Mouse (Mus musculus) midbrain, embryonic 11.5 days (tissue): ENCODE results near the gene Cdh13. TPM values are rescaled to one million over a fixed set of nuclear protein-coding genes. Genes with fewer than 3 reads are reported as not detected.
A peak's percentile ranks its signal among the peaks of the same experiment; 100 is the strongest.
"Not testable (repeated sequence)": the region's sequence is repeated elsewhere in the genome, so short reads cannot be mapped to it uniquely, and the experiment has no call there.

Source experiments
- ATAC-seq: fragments of 200-750 bp; cut with Nextera tagmentation; 2 replicates; pipeline ENCODE4 v1.8.0; 2017; ENCODE audit warnings: moderate TSS enrichment, moderate library complexity; ENCODE audit not compliant: low FRiP score
- DNase-seq: peaks from one replicate; pipeline ENCODE4 v3.0.0; 2015; ENCODE audit warnings: low spot score; ENCODE audit errors: missing footprints
- H3K27ac ChIP-seq: fragments of 300-500 bp; sonication (generic); 2 replicates; pipeline ENCODE4 v1.5.1; 2014; ENCODE audit warnings: low read depth, low read length
- H3K27me3 ChIP-seq: fragments of 300-500 bp; sonication (generic); 2 replicates; pipeline ENCODE4 v1.6.1; 2014; ENCODE audit warnings: mild to moderate bottlenecking, low read length, moderate library complexity, mixed read lengths; ENCODE audit not compliant: control insufficient read depth, insufficient read depth
- H3K36me3 ChIP-seq: fragments of 300-500 bp; sonication (generic); 2 replicates; pipeline ENCODE4 v1.6.1; 2014; ENCODE audit warnings: mild to moderate bottlenecking, low read length, moderate library complexity, mixed read lengths; ENCODE audit not compliant: control insufficient read depth, insufficient read depth
- H3K4me1 ChIP-seq: fragments of 300-500 bp; sonication (generic); 2 replicates; pipeline ENCODE4 v1.6.1; 2014; ENCODE audit warnings: low read length; ENCODE audit not compliant: control insufficient read depth, insufficient read depth
- H3K4me2 ChIP-seq: fragments of 300-500 bp; sonication (generic); 2 replicates; pipeline ENCODE4 v1.6.1; 2014; ENCODE audit warnings: mild to moderate bottlenecking, moderate library complexity
- H3K4me3 ChIP-seq: fragments of 300-500 bp; sonication (generic); 2 replicates; pipeline ENCODE4 v1.5.1; 2014; ENCODE audit warnings: low read depth, low read length
- H3K9ac ChIP-seq: fragments of 300-500 bp; sonication (generic); 2 replicates; pipeline ENCODE4 v1.6.1; 2014; ENCODE audit warnings: low read length
- H3K9me3 ChIP-seq: fragments of 300-500 bp; sonication (generic); 2 replicates; pipeline ENCODE4 v1.6.1; 2016; ENCODE audit warnings: low read length; ENCODE audit not compliant: control insufficient read depth
- WGBS: fragments of 180-500 bp; shearing (Covaris S2); extraction: QIAGEN DNeasy Blood & Tissue Kit; methylation state at CpG from one replicate; pipeline ENCODE4 v1.1.7; 2014; 5-methylcytosine and 5-hydroxymethylcytosine counted together
- polyA plus RNA-seq: library from polyadenylated mRNA; unstranded; fragments of >200 nt; fragmentation: Nextera tagmentation; extraction: Ambion mirVana; gene quantifications from 2 replicates; pipeline ENCODE4 v1.2.1, GENCODE M21; 2014

Cdh13 gene
- polyA plus RNA-seq, 1 experiment from 2014 or later: 12.2 TPM

DNA sequence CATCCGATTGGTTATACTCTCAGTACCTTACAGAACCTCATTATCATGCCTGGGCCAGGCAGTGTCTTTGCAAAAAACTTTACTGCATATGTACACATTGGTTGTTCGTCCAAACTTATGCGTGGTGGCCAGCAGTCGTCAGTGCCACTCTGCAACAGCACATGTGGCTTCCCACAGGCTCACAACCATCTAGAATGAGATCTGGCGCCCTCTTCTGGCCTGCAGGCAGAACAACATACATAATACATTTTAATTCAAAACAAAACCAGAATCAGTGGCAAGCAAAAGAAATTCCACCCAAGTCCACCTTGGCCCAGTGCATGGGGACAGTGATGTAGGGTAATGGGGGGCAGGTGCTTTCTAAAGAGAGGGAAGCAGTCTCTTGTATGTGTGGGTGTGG lies 1073.1 kb downstream of the Cdh13 start:
- H3K9ac ChIP-seq, H3K36me3 ChIP-seq, H3K27me3 ChIP-seq, H3K9me3 ChIP-seq, H3K4me3 ChIP-seq, H3K4me1 ChIP-seq, H3K27ac ChIP-seq, ATAC-seq, DNase-seq, H3K4me2 ChIP-seq: not testable (repeated sequence)
- WGBS: 55% methylated on average over 4 of the region's 5 CpGs

- H3K4me2 ChIP-seq: no peak overlapping the region
- H3K9me3 ChIP-seq: no peaks in the 10 kb centered on the region
- ATAC-seq: no peak
- H3K36me3 ChIP-seq: no peaks in the 10 kb centered on the region
- no peaks in the 10 kb centered on the region for H3K4me1 ChIP-seq
- H3K4me3 ChIP-seq: no peak overlapping the region
- no peaks in the 10 kb centered on the region for H3K27me3 ChIP-seq
- H3K9ac ChIP-seq: no peak overlapping the region
- DNase-seq: no peak
- H3K27ac ChIP-seq: no peak overlapping the region
- 85% methylated on average over 7 of the region's 7 CpGs for WGBS
These were observed 1074.6 kb downstream of the Cdh13 start for GRCm38 (mm10) chr8:119358175-119358574.

GRCm38 (mm10) chr8:119358836-119359235 lies 1075.3 kb downstream of the Cdh13 start:
- DNase-seq (peak; percentile 88), ATAC-seq (no peak)
- Histone ChIP-seq H3K4me3 (no peak overlapping the region), H3K9me3 (no peaks in the 10 kb centered on the region), H3K27ac (no peak overlapping the region), H3K4me2 (no peak overlapping the region), H3K27me3 (no peaks in the 10 kb centered on the region), H3K36me3 (no peaks in the 10 kb centered on the region), H3K4me1 (no peaks in the 10 kb centered on the region), H3K9ac (no peak overlapping the region)
- 46% methylated on average over 14 of the region's 14 CpGs for WGBS

GRCm38 (mm10) chr8:119360686-119361295 lies 1077.3 kb downstream of the Cdh13 start:
- H3K27ac ChIP-seq: no peak overlapping the region
- peak; percentile 44; the same call in 1 of the 2 replicates for ATAC-seq
- 69% methylated on average over 8 of the region's 8 CpGs for WGBS

More at GRCm38 (mm10) chr8:119360686-119361295, 1077.3 kb downstream of the Cdh13 start:
- H3K27me3 ChIP-seq: no peaks in the 10 kb centered on the region
- H3K4me3 ChIP-seq: no peak overlapping the region
- H3K4me1 ChIP-seq: no peaks in the 10 kb centered on the region
- no peak overlapping the region for H3K4me2 ChIP-seq
- no peaks in the 10 kb centered on the region for H3K9me3 ChIP-seq
- H3K36me3 ChIP-seq: no peaks in the 10 kb centered on the region
- no peak for DNase-seq
- no peak overlapping the region for H3K9ac ChIP-seq
